In genomic region chr6:71804061-71804829, GRCm38 (mm10) we compare ENCODE assay signal across 7 mouse cellular contexts. TPM values are rescaled to one million over a fixed set of nuclear protein-coding genes. Genes with fewer than 3 reads are reported as not detected.
DNase-seq lines count a peak whose midpoint lies in the region; ATAC-seq lines count a peak whose summit lies in the region.

No protein-coding gene starts in this region.

- DNase-seq in ZHBTc4 (ENCODE audit: low read depth, low spot score), result peak; percentile 87
- peak; percentile 77 for DNase-seq in cerebellum, adult 9-11 months
- DNase-seq in frontal cortex, postnatal 10 days (ENCODE audit: low spot score in 2 of 2), result peak; percentile 57 to 70
- DNase-seq in hindbrain, embryonic 14.5 days (ENCODE audit: low spot score), result peak; percentile 90
- DNase-seq in layer of hippocampus, postnatal 14 days (ENCODE audit: low spot score in 2 of 2), result peak; percentile 54 to 81
- peak; percentile 66 for DNase-seq in lung, postnatal 14 days
- peak; percentile 86 for DNase-seq in retina, postnatal 1 day

- no peaks in the 10 kb centered on the region for H3K4me1 ChIP-seq in hindbrain, embryonic 14.5 days (replicated peaks; ENCODE audit: control insufficient read depth, insufficient read depth, low read length)

- H3K4me2 ChIP-seq in hindbrain, embryonic 14.5 days (replicated peaks), result no peak overlapping the region

- no peaks in the 10 kb centered on the region for H3K9me3 ChIP-seq in hindbrain, embryonic 14.5 days (ENCODE audit: control insufficient read depth, low read length)

- H3K4me3 ChIP-seq in hindbrain, embryonic 14.5 days (replicated peaks; ENCODE audit: low read length), result no peak overlapping the region

- no peak overlapping the region for H3K9ac ChIP-seq in hindbrain, embryonic 14.5 days

- ATAC-seq in hindbrain, embryonic 14.5 days (ENCODE audit: low FRiP score), result peak; percentile 88

- H3K36me3 ChIP-seq in hindbrain, embryonic 14.5 days (replicated peaks; ENCODE audit: control insufficient read depth, insufficient read depth), result peaks cover 53% of the 10 kb centered on the region

- H3K27ac ChIP-seq in hindbrain, embryonic 14.5 days, result 0 out of 2 replicates have a peak overlapping the region, but pooled peaks have one; percentile 59

- no peaks in the 10 kb centered on the region for H3K27me3 ChIP-seq in hindbrain, embryonic 14.5 days (ENCODE audit: control insufficient read depth, insufficient read depth, low read length)

- 27% methylated on average over 12 of the region's 12 CpGs for WGBS in hindbrain, embryonic 14.5 days

RNA-seq across cellular contexts. Expression of gene Mrpl35, which starts 22.5 kb away (rescaled TPM):
- 37.1 and 44.4 TPM in 2 replicates for polyA plus RNA-seq in hindbrain, embryonic 14.5 days (2014; fragmentation: Nextera tagmentation; extraction: Ambion mirVana)
- total RNA-seq in layer of hippocampus, postnatal 14 days (2021), result 10 to 100 TPM; 28.0 to 28.3 TPM

RNA-seq across cellular contexts. Expression of gene Immt, which starts 26.9 kb away (rescaled TPM):
- 167 and 177 TPM in 2 replicates for polyA plus RNA-seq in hindbrain, embryonic 14.5 days (2014; fragmentation: Nextera tagmentation; extraction: Ambion mirVana)
- 100 to 1,000 TPM; 144 to 145 TPM for total RNA-seq in layer of hippocampus, postnatal 14 days (2021)
